Mouse (Mus musculus): ENCODE measurements around the gene Zfp976. TPM values are rescaled to one million over a fixed set of nuclear protein-coding genes. Genes with fewer than 3 reads are reported as not detected.
"Not testable (repeated sequence)": the region's sequence is repeated elsewhere in the genome, so short reads cannot be mapped to it uniquely, and the experiment has no call there.

Gene Zfp976
- polyA plus RNA-seq (2012; ENCODE audit: insufficient read depth, insufficient read length, missing spikeins), result 1.1 and 1.7 TPM in 2 replicates

DNA sequence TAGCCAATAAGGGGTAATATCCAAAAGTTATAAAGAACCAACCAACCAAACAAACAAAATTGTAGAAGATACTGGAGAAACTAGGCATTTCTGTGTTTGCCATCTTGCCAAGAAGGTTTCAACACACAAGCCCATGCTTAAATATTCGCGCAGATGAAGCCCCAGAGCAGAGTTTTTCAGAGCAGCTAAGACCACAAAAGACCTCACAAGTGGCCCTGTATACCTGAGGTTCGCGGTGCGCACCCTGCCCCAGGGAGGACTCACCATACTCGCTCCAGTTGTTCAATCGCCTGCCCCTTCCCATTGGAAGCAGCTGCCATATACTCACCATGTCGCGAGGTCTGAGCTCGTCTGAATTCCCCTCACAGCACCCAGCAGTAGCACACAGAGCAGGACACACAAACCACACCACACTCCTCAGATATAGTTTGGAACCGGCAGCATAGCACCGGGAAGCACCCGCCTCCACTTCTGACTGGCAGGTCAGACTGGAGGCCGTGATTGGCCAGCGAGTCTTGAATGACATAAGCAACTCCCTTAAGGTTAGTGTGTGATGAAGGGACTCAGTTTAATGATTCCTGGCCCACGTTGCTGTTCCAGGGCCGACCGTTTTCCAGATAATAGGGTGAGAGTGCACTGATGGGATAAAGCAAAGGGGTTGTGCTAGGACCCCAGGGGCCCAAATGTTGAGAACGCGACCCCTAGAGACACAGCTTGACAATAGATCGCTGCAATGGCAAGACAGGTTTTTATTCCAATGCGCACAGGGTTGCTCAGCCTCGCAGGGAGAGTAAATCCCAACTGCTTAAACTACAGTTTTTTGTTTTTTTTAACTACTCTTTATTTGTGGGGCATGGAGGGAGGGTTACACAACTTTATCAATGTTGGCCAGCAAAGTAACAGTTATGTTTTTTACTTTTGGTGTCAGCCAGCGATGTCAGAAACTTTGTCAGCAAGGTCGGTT lies at the start of gene Zfp976:
Gene Zfp976, minus strand, starts transcription at position 437 of the 964 bp plus-strand sequence.
- not testable (repeated sequence) for H3K27ac ChIP-seq (replicated peaks; ENCODE audit: low read depth, low read length); H3K4me1 ChIP-seq (ENCODE audit: control insufficient read depth, insufficient read depth, insufficient read length, low read length)
- peak within 1 kb of the TSS; percentile 76 for H3K4me3 ChIP-seq (ENCODE audit: insufficient read depth, low read depth, low read length)

DNA sequence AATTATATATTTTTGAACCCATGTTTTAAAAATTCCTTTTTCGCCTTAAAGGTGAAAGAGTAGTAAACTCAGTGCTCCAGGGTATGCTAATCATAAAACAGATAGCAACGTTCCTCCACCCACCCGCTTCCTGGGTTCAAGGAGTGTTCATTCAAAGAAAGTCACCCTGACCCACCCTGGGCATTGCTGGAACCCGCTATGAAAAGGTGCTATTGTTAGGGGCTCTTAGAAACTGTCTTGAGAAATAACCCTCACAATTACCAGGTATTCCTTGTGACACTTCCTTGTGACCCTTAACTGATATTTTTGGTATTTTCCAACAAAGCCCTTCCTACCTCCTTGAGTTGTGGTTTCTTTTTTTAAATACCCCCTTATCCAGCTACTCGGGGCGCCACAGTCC lies 37.7 kb upstream of the Zfp976 start:
- H3K27ac ChIP-seq (replicated peaks; ENCODE audit: low read depth, low read length); H3K4me1 ChIP-seq (ENCODE audit: control insufficient read depth, insufficient read depth, insufficient read length, low read length); H3K4me3 ChIP-seq (ENCODE audit: insufficient read depth, low read depth, low read length): not testable (repeated sequence)

DNA sequence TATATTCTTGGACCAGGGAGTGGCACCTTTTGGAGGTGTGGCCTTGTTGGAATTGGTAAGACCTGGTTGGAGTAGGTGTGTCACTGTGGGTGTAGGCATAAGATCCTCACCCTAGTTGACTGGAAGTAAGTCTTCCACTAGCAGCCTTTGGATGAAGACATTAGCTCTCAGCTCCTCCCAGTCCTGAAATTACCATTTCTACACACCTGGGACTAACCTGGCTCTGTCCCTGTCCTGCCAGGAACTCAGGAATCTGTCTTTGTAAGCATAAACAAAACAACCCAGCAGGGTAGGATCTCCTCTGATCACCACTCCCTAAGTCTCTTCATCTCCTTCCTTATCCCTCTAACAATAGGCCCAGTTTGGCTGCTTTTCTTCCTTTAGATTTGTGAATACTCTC lies 37.3 kb upstream of the Zfp976 start:
- H3K4me3 ChIP-seq (ENCODE audit: insufficient read depth, low read depth, low read length); H3K27ac ChIP-seq (replicated peaks; ENCODE audit: low read depth, low read length); H3K4me1 ChIP-seq (ENCODE audit: control insufficient read depth, insufficient read depth, insufficient read length, low read length): not testable (repeated sequence)

DNA sequence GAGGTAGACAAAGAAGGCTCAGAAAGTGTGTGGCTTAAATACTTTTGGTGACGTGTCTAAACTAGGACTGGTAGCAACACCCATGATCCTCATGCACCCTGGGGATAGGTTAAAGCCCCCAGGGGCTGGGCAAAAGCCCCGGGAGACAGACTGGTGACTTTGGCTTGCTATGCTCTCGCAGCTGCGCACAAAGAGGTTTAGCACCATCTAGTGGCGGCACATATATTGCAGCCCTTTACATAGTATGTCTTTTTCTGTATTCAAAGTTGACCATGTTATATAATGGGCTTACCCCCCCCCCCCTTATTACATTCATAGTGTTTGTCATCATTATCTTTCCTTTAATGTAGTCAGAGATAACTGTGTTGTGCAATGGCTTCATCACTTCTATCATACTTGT lies 17.8 kb upstream of the Zfp976 start:
- H3K4me3 ChIP-seq (ENCODE audit: insufficient read depth, low read depth, low read length); H3K4me1 ChIP-seq (ENCODE audit: control insufficient read depth, insufficient read depth, insufficient read length, low read length); H3K27ac ChIP-seq (replicated peaks; ENCODE audit: low read depth, low read length): not testable (repeated sequence)

DNA sequence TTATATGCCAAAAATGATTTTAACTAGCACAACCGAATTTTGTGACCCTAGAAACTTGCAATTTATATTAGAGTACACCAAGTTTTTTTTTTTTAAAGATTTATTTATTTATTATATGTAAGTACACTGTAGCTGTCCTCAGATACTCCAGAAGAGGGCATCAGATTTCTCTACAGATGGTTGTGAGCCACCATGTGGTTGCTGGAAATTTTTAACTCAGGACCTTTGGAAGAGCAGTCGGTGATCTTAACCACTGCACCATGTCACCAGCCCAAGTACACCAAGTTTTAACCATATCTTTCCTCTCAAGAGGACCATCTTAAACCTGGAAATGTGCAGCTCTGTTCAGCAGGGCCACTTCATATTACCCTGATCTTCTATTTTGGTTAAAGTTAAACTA lies 12.8 kb upstream of the Zfp976 start:
- H3K27ac ChIP-seq (replicated peaks; ENCODE audit: low read depth, low read length); H3K4me1 ChIP-seq (ENCODE audit: control insufficient read depth, insufficient read depth, insufficient read length, low read length); H3K4me3 ChIP-seq (ENCODE audit: insufficient read depth, low read depth, low read length): not testable (repeated sequence)

DNA sequence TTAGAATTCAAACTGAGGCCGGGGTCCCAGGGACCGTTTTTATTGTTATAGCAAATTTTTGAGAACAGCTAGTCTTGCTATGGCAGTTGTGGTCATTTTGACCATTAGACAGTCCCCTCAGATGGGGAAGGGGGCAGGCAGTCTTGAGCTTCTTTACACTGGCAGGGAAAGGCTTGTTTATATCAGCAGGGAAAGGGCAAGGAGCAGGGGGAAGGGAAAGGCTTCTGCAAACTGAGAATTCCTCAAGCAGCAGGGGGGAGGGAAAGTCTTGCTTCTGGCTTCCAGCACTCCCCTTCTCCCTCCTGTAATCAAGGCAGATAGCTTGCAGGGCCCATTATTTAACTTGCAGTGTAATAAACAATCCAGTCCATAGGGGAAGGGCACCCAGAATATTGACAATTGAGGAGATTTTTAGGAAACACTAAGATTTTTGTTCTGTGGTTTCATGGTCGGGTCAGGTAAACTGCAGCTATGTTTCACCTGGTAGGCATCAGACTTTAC lies 782 bp upstream of the Zfp976 start:
- H3K27ac ChIP-seq (replicated peaks; ENCODE audit: low read depth, low read length); H3K4me3 ChIP-seq (ENCODE audit: insufficient read depth, low read depth, low read length); H3K4me1 ChIP-seq (ENCODE audit: control insufficient read depth, insufficient read depth, insufficient read length, low read length): not testable (repeated sequence)

DNA sequence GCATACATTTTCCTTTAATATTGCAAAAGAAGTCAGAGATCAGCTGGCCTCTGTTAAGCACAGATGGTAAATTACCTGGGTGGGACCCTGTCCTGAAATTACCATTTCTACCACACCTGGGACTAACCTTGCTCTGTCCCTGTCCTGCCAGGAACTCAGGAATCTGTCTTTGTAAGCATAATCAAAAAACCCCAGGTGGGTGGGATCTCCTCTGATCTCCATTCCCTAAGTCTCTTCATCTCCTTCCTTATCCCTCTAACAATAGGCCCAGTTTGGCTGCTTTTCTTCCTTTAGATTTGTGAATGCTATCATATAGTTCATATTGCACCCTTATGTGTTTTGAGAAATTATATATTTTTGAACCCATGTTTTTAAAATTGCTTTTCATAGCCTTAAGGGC lies 11.4 kb downstream of the Zfp976 start:
- H3K27ac ChIP-seq (replicated peaks; ENCODE audit: low read depth, low read length); H3K4me1 ChIP-seq (ENCODE audit: control insufficient read depth, insufficient read depth, insufficient read length, low read length); H3K4me3 ChIP-seq (ENCODE audit: insufficient read depth, low read depth, low read length): not testable (repeated sequence)

DNA sequence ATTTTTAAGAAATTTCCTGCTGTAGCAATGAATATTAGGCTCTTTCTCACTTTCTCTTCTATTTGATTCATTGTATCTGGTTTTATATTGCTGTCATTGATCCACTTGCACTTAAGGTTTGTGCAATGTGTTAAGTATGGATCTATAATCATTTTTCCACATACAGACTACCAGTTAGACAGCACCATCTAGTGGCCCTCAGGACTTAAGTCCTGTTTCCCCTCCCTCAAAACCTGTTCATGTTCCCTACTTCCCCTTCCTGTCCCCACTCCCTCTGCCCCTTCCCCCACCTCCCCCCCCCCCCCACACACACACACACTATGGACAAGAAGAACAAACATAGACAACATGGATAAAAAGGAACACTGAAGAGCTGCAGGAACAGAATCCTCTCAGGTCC lies 46.7 kb downstream of the Zfp976 start:
- H3K27ac ChIP-seq (replicated peaks; ENCODE audit: low read depth, low read length); H3K4me1 ChIP-seq (ENCODE audit: control insufficient read depth, insufficient read depth, insufficient read length, low read length); H3K4me3 ChIP-seq (ENCODE audit: insufficient read depth, low read depth, low read length): not testable (repeated sequence)

DNA sequence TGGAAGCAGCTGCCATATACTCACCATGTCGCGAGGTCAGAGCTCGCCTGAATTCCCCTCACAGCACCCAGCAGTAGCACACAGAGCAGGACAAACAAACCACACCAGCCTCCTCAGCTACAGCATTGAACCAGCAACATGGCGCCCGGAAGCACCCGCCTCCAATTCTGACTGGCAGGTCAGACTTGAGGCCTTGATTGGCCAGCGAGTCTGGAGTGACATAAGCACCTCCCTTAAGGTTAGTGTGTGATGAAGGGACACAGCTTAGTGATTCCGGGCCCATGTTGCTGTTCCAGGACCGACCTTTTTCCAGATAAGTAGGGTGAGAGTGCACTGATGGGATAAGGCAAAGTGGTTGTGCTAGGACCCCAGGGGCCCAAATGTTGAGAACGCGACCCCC lies 50.0 kb downstream of the Zfp976 start, which contains the start of gene Zfp977:
Gene Zfp977, minus strand, starts transcription at position 135 of the 400 bp plus-strand sequence.
- not testable (repeated sequence) for H3K27ac ChIP-seq (replicated peaks; ENCODE audit: low read depth, low read length)

DNA sequence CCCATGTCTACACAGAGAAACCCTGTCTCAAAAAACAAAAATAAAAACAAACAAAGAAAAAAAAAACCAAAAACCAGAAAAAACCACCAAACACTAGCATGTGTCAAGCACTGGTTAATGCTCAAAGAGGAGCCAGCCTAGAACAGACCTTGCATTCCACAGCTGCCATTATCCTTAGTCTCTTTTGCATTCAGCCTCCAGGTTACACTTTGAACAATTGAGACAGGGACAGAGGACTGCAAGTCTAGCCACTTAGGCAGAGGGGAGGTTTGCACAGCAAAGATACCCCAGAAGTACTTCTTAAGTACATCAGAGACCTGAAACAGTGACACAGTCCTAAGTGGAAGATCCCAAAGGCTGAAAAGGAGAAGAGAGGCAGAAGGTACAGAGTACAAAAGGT lies 51.1 kb downstream of the Zfp976 start:
- not testable (repeated sequence) for H3K4me1 ChIP-seq (ENCODE audit: control insufficient read depth, insufficient read depth, insufficient read length, low read length); H3K4me3 ChIP-seq (ENCODE audit: insufficient read depth, low read depth, low read length); H3K27ac ChIP-seq (replicated peaks; ENCODE audit: low read depth, low read length)

More for the DNA sequence above, 50.0 kb downstream of the Zfp976 start, which contains the start of gene Zfp977:
- H3K4me1 ChIP-seq (ENCODE audit: control insufficient read depth, insufficient read depth, insufficient read length, low read length); H3K4me3 ChIP-seq (ENCODE audit: insufficient read depth, low read depth, low read length): not testable (repeated sequence)

DNA sequence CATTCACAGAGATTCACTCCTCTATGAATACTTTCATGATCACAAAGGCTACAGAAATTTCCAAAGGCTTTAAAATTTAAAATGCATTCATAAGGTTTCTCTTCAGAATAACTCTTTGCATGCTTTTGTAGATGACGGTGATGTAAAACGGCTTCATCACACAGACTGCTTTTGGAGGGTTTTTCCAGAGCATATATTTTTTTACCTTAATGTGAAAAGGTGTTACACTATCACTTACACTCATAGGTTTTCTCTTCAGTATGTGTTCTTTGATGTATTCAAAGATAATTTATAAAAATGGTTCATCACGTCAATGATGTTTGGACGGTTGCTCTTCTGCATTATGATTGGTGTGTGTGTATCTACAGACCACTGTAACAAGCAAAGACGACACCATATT lies 63.9 kb downstream of the Zfp976 start, which contains the start of gene Gm21028:
Gene Gm21028, minus strand, starts transcription at position 101 of the 400 bp plus-strand sequence.
- no peak within 1 kb of the TSS for H3K4me3 ChIP-seq (ENCODE audit: insufficient read depth, low read depth, low read length)
- H3K4me1 ChIP-seq (ENCODE audit: control insufficient read depth, insufficient read depth, insufficient read length, low read length), result no peaks in the 10 kb centered on the region
- H3K27ac ChIP-seq (replicated peaks; ENCODE audit: low read depth, low read length), result no peak within 1 kb of the TSS

Other genes with a start within 250 kb of the Zfp976 start
- gene 4933421I07Rik, start 194.5 kb downstream of the Zfp976 start, polyA plus RNA-seq (2012; ENCODE audit: insufficient read depth, insufficient read length, missing spikeins), result not detected in 2 replicates
- 2.8 and 2.9 TPM in 2 replicates for gene Zfp141, start 136.8 kb downstream of the Zfp976 start, polyA plus RNA-seq (2012; ENCODE audit: insufficient read depth, insufficient read length, missing spikeins)
- gene Gm21028, start 64.0 kb downstream of the Zfp976 start, polyA plus RNA-seq (2012; ENCODE audit: insufficient read depth, insufficient read length, missing spikeins), result not detected in 2 replicates
- 0.96 and 1.3 TPM in 2 replicates for gene Zfp977, start 50.0 kb downstream of the Zfp976 start, polyA plus RNA-seq (2012; ENCODE audit: insufficient read depth, insufficient read length, missing spikeins)
- gene Zfp975, start 50.2 kb upstream of the Zfp976 start, polyA plus RNA-seq (2012; ENCODE audit: insufficient read depth, insufficient read length, missing spikeins), result 2.4 and 3.0 TPM in 2 replicates
- gene Gm17067, start 84.4 kb upstream of the Zfp976 start, polyA plus RNA-seq (2012; ENCODE audit: insufficient read depth, insufficient read length, missing spikeins), result 1.3 and 2.5 TPM in 2 replicates
- gene Vmn2r62, start 150.9 kb upstream of the Zfp976 start, polyA plus RNA-seq (2012; ENCODE audit: insufficient read depth, insufficient read length, missing spikeins), result not detected in 2 replicates
- gene Gm2381, start 224.6 kb upstream of the Zfp976 start, polyA plus RNA-seq (2012; ENCODE audit: insufficient read depth, insufficient read length, missing spikeins), result not detected in 2 replicates